Mouse (Mus musculus) pancreas, adult 10 weeks (tissue): ENCODE data around the gene Eps8. TPM values are rescaled to one million over a fixed set of nuclear protein-coding genes. Genes with fewer than 3 reads are reported as not detected.

Experiments used
- polyA plus RNA-seq: library from polyadenylated mRNA; stranded (reverse); fragments of 350-450 nt; fragmentation: Illumina TruSeq; extraction: RNeasy Lipid Tissue Mini Kit (QIAGEN cat#74804); gene quantifications from one replicate; pipeline ENCODE4 v1.2.3, GENCODE M21; 2015; ENCODE audit warnings: low read depth, low replicate concordance; ENCODE audit not compliant: insufficient read depth

The Eps8 gene
- polyA plus RNA-seq: 4.5 TPM

DNA sequence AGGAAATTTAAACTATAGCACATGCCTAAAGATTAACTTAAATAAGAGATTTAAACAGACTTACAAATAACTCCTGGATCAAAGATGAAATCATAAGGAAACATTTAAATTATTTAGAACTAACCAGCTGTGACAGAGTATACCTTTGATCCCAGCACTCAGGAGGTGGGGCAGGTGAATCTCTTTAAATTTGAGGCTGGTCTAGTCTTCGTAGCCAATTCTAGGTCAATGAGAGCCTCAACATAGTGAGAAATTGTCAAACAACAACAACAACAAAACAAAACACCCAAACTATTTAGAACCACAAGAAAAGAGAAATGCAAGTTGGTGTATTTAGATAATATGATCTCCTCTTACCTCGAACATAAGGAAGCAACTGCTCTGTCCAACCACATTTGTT, at the start of gene Eps8:
Gene Eps8 (minus strand): TSS at position 101 of the 400 bp plus-strand sequence.

Other genes with a start within 250 kb of the Eps8 start
- 10.9 TPM for gene Strap, start 80.2 kb upstream of the Eps8 start, polyA plus RNA-seq
- 3.3 TPM for gene Dera, start 99.7 kb upstream of the Eps8 start, polyA plus RNA-seq